Mouse (Mus musculus): ENCODE measurements around the gene Herpud1.
"Not testable (repeated sequence)": the region's sequence is repeated elsewhere in the genome, so short reads cannot be mapped to it uniquely, and the experiment has no call there.

Herpud1 gene

DNA sequence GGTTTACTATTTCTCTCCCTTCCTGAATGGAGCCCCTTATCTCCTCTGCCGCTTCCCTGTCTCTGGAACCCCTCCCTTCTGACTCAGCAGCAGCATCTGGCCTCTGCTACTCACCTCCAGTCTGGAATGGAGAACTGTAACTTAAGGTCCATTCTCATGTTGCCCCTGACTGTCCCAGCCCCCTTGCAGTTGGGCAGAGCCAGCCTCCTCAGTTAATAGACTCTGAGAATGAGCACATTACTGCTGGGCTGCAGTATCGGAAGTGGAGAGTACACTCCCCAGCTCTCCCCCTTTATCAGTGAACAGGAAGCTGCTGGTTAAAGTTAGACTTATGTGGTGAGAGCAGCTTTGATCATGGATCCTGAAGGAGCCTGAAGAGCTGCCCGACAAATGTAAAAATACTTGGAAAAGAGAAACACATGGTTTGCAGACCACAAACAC is 10.7 kb upstream of the Herpud1 start:
- peak; percentile 60 for DNase-seq (ENCODE audit: low read depth, low spot score)

DNA sequence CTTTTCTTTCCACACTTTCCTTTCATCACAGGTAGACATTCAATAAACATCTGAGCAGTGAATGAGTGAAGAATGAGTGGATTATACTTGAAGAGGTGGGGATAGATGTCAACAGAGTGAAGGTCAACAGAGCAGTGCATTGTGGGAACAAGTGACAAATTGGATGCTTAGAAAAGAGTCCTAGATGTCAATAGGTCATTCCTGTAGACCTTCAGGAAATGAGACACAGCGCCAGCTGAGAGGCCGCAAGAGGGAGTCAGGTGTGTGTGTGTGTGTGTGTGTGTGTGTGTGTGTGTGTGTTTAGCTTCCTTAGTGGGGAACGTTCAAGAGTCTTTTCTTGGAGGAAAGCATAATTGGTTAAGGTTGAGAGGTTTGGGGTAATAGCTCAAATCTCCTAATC is 10.1 kb upstream of the Herpud1 start:
- DNase-seq (ENCODE audit: low read depth, low spot score) = peak; percentile 19

DNA sequence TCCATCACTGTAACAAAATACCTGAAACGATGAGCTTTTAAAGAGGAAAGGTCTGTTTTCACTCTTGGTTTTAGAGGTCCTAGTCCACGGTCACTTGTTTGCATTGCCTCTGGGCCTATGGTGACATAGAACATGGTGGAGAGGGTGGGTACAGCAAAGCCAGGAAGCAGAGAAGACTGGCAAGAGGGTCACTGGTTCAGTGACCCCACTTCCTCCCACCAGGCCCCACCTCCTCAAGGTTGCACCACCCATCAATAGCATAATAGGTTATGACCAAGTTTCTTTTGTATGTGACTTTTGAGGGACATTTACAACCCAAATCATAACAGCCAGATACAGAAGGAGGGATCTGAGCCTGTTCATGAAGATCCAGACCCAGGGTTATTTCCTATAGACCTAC is 9.7 kb upstream of the Herpud1 start:
- no peak for DNase-seq (ENCODE audit: low read depth, low spot score)

DNA sequence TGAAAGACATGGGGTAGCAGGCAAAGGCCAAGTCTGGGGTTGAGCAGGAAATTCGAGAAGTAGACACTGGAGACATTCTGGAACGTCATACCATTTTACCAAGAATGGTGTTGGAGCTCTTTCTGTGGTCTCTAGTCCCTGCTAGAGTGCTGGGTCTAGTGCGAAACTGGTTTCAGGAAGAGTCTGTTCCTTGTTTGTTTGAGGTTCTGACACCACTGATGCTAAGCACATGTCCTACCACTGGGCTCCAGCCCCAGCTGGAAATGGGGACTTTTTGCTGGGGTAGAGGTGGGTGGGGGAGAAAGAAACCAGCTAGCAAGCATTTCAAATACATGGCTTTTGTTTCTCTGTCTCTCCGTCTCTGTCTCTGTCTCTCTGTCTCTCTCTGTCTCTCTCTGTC is 9.2 kb upstream of the Herpud1 start:
- no peak for DNase-seq (ENCODE audit: low read depth, low spot score)

DNA sequence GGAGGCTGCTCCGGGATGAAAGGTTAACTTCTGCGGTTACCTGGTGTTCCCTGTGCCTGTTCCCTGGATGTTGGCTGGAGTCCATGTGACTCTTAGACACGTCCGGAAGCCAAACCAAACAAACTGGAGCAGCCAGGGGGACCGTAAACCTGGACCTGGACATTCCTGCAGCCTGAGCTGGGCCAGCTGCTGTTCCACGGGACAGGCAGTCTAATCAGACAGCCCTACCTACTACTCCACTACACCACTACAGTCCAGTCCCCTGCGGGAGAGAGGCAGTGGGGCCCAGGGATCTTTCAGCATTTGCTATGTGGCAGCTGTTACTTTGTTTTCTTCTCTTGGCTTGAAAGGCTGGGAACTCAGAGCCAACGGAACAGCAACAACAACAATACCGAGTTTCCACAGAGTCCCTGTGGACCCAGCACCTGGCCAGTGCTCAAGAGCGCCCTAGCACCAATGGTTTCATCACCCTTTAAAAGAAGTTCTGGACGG is 8.5 kb upstream of the Herpud1 start:
- DNase-seq (ENCODE audit: low read depth, low spot score) = no peak

DNA sequence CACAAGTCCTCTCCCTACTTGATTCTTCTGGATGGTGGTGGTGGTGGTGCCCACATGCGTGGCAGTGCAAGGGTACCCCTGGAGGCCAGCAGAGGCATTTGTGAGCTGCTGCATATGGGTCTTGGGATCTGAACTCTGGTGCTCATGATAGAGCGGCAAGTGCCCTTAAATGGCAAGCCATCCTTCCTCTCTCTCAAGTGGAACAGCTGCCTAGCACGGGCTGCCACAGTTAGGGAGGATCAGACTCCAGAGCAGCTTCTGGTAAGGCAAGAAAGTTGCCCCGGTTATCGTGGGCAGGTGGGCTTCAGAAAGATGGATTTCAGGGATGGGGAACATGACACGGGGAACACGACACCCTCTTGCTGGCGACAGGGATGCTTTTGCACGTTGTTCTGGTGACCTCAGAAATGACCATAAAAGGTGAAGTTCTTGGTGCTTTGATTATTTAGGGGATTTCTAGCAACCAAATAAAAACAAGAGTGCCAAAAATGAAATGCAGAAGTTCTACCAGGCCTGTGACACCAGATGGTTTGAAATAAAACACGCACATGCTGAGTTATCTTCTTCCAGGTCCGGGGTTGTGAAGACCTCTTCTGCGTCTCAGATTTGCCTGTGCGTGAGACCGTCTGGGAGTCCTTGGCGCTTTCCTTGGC is 7.3 kb upstream of the Herpud1 start:
- DNase-seq (ENCODE audit: low read depth, low spot score) = no peak

DNA sequence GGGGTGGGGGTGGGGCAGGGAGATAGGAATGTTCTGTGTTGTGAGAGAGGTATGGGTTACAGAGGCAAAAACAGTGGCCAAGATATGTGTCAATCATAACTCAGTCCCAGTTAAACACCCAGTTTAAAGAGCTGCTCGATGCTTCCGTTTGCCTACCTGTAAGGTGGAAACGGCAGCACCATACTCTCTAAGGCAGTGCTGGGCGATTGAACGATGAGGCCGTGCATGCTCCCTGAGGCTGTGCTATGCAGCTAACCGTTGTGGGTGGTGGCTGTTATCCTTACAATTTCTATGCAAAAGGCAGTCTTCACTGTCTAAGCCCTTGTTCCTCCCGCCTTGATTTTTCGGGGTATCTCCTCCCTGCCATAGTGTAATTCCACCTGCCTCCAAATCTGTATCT is 6.6 kb upstream of the Herpud1 start:
- no peak for DNase-seq (ENCODE audit: low read depth, low spot score)

DNA sequence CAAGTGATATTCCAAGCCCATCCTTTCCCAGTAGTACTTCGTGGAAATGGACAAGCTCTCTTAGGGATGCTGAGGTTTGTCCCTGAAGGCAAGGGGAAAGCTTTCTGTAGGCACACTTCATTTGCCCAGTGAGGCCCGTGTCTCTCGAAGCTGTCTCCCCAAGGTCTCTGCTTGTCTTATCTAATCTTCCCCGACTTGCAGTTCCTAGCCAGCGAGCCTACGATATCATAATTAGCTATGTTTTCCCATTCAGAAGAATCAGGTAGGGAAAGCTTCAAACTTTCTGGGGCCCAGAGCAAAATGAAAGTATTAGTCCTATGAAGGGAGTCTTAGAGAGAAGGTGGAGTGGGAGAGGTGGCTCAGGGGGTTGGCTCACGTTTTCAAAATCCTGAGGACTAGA is 2.1 kb upstream of the Herpud1 start:
- no peak for DNase-seq (ENCODE audit: low read depth, low spot score)

DNA sequence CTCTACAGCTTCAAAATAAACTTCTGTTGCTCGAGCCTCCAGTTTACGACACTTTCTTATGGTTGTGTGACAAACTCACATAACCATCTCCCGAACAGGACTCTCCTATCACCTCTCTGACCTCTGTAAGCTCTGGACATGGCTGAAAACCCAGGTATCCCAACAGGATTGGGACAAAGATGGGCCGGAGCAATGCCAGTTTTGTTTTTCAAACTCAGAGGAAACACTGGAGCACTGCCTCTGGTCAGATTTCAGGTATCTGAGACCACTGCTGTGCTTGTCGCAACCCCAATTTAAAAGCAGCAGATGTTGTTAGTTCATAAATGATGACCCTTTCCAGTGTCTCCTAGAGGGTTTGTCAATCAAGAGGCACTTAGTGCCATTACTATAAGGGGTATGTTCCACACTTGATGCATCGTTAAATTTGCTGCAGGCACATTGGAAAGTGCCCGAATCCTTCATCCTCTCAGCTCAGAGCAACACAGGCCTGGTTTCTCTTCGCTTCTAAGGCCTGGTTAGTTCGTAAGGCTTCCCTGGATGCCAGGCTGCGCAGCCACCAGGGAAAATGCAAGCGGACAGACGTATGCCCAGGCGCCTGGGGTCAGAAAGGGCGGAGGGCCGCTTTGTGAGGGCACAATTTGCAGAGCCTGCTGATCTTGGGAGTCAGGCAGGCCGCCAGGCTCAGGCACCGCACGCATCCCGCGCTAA is 578 bp upstream of the Herpud1 start:
- DNase-seq (ENCODE audit: low read depth, low spot score) = no peak

DNA sequence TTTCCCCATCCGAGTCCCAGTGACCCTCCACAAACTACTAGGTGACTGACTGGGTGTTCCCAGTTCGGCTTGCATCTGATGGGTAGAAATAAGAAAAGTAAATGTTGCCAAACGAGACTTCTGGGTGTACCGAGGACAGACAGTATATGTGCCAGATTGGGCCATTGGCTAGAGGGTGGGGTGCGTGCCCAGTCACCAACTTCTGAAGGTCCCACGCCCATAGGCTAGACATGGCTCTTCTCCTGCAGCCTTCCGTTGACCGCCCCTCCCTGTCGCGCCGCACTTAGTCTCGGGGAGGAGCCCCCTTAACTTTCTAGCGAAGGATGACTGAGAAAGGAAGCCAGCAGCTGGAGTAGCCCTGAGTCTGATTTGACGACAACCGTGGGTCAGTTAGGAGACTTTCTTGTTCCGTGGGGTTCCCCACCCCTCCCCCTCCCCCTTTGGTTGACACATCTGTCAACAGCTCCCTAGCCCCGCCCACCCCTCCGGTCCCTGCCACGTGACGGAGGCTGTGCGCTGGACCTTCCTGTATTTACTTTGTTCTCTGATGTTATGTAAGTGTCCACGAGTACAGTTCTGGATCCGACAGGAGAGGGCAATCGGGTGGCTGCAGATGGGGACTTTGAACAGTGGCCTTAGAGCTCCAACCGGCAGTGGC is 918 bp downstream of the Herpud1 start:
- DNase-seq (ENCODE audit: low read depth, low spot score) = peak; percentile 82

DNA sequence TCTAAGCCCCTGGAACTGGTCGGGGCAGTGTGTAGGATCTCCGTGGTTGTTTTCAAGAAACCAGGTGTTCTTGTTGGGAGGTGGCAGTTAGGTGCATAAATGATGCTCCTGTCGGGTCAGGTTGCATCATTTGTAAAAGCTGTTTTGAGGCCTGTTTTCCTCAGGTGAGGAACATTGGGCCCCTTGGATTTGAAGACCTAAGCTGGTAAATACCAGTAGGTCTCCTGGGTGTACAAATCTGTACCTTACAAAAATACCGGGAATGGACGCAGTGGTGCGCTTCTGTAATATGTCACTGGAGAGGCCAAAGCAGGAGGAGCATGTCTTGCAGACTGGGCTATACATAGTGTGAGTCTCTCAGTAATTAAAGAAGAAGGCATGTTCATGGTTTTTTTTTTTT is 1.5 kb downstream of the Herpud1 start:
- no peak for DNase-seq (ENCODE audit: low read depth, low spot score)

DNA sequence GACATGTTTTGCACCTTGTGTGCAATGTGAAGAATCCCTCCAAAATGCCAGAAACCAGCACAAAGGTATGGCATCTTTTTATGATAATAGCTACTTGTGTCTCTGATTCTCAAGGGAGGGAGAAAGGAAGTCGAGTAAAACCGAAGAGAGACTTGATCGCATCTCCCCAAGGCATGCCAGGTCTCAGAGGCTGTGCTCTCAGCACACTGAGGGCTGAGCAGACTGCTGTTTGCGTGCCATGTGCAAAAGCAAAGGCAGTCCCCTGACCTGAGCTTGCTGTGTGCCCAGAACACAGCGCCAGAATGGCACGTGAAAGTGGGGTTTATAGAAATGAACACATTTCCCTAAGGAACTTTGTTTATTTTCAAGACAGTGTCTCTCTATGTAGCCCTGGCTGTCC is 3.3 kb downstream of the Herpud1 start:
- DNase-seq (ENCODE audit: low read depth, low spot score) = no peak

DNA sequence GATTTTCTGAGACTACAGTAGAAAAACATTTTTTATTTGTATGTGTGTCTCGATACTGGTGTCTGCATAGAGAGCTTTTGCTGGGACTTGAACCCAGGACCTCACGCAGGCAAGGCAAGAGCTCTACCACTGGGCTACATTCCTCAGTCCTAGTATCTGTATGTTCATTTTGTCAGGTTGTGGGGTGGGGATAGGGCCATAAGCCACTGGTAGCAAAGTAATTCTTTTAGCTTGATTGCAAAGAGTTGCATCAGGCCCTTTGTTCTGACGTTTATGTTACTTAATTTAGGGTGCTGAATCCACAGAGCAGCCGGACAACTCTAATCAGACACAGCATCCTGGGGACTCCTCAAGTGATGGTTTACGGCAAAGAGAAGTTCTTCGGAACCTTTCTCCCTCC is 4.2 kb downstream of the Herpud1 start:
- no peak for DNase-seq (ENCODE audit: low read depth, low spot score)

DNA sequence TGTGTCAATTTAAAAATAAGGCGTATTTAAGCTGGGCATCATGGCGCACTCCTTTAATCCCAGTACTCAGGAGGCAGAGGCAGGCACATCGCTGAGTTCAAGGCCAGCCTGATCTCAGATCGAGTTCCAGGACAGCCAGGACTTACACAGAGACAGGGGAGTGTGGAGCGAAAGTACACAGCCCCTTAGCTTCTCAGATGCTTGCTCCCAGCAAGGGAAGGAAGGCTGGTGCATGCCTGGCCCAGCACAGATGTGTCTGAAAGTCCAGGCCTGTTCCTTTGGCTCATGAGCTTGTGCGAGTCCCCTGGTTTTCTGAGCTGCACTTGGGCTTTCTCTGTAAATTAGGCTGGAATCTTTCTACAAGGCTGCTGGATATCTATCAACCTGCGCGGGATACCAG is 4.7 kb downstream of the Herpud1 start:
- no peak for DNase-seq (ENCODE audit: low read depth, low spot score)

DNA sequence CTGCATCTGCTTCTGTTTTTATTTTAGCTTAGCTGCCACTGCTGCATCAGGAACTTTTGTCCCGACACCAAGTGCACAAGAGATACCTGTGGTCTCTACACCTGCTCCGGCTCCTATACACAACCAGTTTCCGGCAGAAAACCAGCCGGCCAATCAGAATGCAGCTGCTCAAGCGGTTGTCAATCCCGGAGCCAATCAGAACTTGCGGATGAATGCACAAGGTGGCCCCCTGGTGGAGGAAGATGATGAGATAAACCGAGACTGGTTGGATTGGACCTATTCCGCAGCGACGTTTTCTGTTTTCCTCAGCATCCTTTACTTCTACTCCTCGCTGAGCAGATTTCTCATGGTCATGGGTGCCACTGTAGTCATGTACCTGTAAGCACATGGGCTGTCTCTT is 5.9 kb downstream of the Herpud1 start:
- peak; percentile 59 for DNase-seq (ENCODE audit: low read depth, low spot score)

DNA sequence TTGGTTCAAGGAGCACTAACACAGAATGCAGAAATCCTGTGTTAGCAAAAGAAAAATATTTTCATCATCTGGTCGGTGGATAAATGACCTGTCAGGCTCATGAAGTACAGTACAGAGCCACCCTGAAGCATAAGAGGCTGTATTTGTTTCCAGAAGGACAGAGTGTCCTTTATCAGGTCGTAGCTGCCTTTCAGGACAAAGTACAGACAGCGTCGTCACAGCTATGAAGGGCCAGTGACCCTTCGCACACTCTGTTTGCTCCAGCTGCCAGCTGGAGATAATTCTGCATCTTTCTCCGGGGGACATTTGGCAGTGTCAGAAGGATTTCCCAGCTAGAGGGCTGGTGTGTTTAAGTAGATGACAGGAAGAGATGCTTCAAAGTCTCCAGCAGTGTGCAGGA is 6.4 kb downstream of the Herpud1 start:
- DNase-seq (ENCODE audit: low read depth, low spot score) = no peak

DNA sequence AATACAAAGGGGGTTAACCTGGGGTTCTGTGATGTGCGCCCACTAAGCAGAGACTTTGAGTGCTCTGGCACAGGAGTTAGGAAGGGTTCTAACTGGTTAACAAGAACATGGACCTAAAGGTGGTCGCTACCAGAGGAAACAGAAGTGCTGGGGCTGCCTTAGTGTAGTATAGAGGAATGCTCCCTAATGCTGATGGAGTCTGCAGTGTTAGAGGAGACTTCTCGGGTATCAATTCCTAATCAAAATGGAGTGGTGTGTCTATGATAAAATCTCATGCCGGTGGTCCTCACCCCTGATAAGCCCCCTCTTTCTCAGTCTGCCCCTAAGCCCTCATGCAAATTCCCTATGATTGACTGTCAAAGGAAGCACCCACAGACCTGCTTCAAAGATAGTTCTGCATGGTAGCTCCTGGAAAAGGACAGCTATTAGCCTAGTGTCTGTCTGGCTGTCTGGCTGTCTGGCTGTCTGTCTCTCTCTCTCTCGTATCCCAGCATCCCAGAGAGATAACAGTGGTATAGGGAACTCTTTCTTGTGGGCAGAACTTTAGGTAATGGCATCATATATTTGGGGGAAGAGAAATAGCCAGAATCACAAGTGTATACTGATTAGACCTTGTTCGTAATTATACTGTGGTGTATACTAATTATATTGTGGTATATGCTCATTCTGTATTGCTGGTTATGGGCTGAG is 9.8 kb downstream of the Herpud1 start:
- DNase-seq (ENCODE audit: low read depth, low spot score) = no peak

DNA sequence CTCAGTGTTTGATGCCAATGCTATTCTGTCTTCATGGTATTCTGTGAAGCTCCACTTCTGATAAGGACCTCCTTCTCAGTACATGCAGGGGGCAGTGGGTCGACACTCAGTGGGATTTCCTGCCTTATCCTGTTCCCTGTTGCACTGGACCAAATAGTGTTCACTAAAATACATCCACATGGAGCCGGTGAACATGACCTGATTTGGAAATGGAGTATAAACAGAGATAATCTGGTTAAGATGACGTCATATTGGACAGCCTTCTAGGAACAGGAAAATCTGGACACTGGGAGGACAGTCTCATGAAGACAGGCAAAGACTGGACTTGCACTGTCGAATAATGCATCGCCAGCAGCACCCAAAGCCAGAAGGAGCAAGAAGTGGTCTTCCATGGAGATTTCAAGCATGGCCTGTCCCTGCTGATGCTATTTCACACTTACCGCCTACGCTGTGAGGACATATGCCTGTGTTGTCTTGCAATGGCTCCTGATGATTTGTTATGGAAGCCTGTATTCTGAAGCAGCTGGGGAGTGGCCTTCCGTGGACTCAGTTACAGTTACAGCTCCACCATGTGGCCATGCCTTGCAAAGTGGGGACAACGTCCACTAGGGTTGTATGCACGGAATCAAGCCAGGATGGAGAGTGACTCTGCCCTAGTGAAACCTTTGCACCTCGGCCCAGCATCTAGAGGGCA is 10.9 kb downstream of the Herpud1 start:
- peak; percentile 65 for DNase-seq (ENCODE audit: low read depth, low spot score)

DNA sequence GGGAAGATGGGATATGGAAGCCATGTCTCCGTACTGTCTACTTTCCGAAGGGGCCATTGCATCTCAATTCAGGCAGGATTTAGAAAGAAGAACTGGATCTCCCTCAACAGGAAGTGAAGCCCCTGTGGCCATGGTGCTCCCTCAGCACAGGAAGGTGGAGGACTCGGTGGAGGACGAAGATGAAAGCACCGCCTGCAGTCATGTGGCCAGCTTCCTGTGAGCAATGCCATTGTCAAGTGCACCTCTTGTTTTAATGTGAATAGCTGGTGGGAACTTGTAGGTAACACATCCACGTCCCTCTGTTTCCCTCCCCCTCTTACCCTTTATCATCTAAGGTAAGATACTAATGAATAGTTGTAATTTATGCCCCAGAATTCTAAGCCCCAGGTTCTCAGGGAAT is 12.3 kb downstream of the Herpud1 start:
- DNase-seq (ENCODE audit: low read depth, low spot score) = peak; percentile 76

DNA sequence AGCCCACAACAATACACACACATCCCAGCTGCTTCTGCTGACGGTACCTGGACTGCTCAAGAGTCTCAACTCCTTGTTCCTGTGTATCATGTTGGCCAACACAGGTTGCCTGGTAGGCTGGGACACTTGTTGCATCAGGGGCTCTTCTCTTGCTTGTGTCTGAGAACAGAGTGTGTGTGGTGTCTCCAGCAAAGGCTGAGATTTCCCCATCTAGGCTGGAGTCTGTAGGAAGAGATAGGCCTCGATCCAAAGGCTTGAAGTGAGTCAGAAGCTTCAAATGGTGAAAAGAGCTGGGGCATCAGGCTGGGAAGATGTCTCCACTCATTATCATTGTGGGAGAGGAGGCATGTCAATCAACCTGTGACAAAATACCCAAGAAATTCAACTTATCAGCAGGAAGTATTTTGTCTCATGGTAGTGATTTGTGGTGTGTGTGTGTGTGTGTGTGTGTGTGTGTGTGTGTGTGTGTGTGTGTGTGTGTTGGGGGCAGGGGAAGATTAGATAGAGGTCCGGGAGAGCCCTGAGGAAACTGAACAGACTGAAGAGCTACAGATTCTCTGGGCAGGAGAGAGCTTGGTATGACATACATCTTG is 13.2 kb downstream of the Herpud1 start:
- DNase-seq (ENCODE audit: low read depth, low spot score) = no peak

DNA sequence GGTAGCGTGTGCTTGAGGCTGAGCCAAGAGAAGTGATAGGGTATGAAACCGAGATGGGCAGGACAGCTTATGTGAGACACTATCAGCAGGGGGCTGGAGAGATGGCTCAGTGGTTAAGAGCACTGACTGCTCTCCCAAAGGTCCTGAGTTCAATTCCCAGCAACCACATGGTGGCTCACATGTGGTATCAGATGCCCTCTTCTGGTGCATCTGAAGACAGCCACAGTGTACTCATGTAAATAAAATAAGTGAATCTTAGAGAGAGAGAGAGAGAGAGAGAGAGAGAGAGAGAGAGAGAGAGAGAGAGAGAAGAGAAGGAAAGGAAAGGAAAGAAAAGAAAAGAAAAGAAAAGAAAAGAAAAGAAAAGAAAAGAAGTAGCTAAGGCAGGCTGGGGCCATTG is 13.7 kb downstream of the Herpud1 start:
- DNase-seq (ENCODE audit: low read depth, low spot score) = not testable (repeated sequence)

All from CD4-positive helper T cell, adult 2 months (primary cell).